Mouse (Mus musculus) kidney, postnatal 14 days (tissue): ENCODE measurements around the gene Grin2b.
"Not testable (repeated sequence)": the region's sequence is repeated elsewhere in the genome, so short reads cannot be mapped to it uniquely, and the experiment has no call there.

Source experiments
- DNase-seq: peaks from one replicate; pipeline ENCODE4 v3.0.0; 2022; ENCODE audit warnings: mixed read lengths

Grin2b gene

GRCm38 (mm10) chr6:135791412-135791811 is 381.9 kb downstream of the Grin2b start:
- no peak for DNase-seq

- DNase-seq = peak; percentile 5
Observed at GRCm38 (mm10) chr6:135789603-135790170, 383.6 kb downstream of the Grin2b start.

GRCm38 (mm10) chr6:135774670-135775069 is 398.6 kb downstream of the Grin2b start:
- no peak for DNase-seq

- no peak for DNase-seq
Observed at GRCm38 (mm10) chr6:135767572-135767971, 405.7 kb downstream of the Grin2b start.

- no peak for DNase-seq
Observed at GRCm38 (mm10) chr6:135758735-135759134, 414.6 kb downstream of the Grin2b start.

- DNase-seq = no peak
Observed at GRCm38 (mm10) chr6:135756075-135756474, 417.2 kb downstream of the Grin2b start.

- no peak for DNase-seq
Observed at GRCm38 (mm10) chr6:135748412-135749076, 424.8 kb downstream of the Grin2b start.

- DNase-seq = peak; percentile 44
Observed at GRCm38 (mm10) chr6:135745606-135746005, 427.7 kb downstream of the Grin2b start.

- no peak for DNase-seq
Observed at GRCm38 (mm10) chr6:135734227-135734732, 439.0 kb downstream of the Grin2b start.

GRCm38 (mm10) chr6:135727106-135727505 is 446.2 kb downstream of the Grin2b start:
- DNase-seq = no peak

GRCm38 (mm10) chr6:135721706-135722105 is 451.6 kb downstream of the Grin2b start:
- DNase-seq = no peak

- DNase-seq = no peak
Observed at GRCm38 (mm10) chr6:135714906-135715305, 458.4 kb downstream of the Grin2b start.

GRCm38 (mm10) chr6:135714236-135714635 is 459.1 kb downstream of the Grin2b start:
- no peak for DNase-seq

GRCm38 (mm10) chr6:135713716-135714115 is 459.6 kb downstream of the Grin2b start:
- no peak for DNase-seq

GRCm38 (mm10) chr6:135706850-135707522 is 466.3 kb downstream of the Grin2b start:
- DNase-seq = not testable (repeated sequence)

GRCm38 (mm10) chr6:135703655-135704054 is 469.7 kb downstream of the Grin2b start:
- DNase-seq = no peak

- DNase-seq = no peak
Observed at GRCm38 (mm10) chr6:135701361-135701760, 471.9 kb downstream of the Grin2b start.

- DNase-seq = no peak
Observed at GRCm38 (mm10) chr6:135700717-135701345, 472.5 kb downstream of the Grin2b start.

GRCm38 (mm10) chr6:135692533-135692932 is 480.8 kb downstream of the Grin2b start:
- no peak for DNase-seq

- DNase-seq = no peak
Observed at GRCm38 (mm10) chr6:135691561-135691960, 481.8 kb downstream of the Grin2b start.

GRCm38 (mm10) chr6:135687926-135688325 is 485.4 kb downstream of the Grin2b start:
- DNase-seq = no peak

- no peak for DNase-seq
Observed at GRCm38 (mm10) chr6:135684206-135684605, 489.1 kb downstream of the Grin2b start.

GRCm38 (mm10) chr6:135681423-135681822 is 491.9 kb downstream of the Grin2b start:
- not testable (repeated sequence) for DNase-seq
